Mouse (Mus musculus): Measurements from ENCODE around the gene Runx1. TPM values are rescaled to one million over a fixed set of nuclear protein-coding genes. Genes with fewer than 3 reads are reported as not detected.

The Runx1 gene
- 100 to 1,000 TPM; 133 to 144 TPM for total RNA-seq (2023)

GRCm38 (mm10) chr16:92825908-92826650, at the start of gene Runx1:
Runx1 (minus strand) TSS chr16:92826149.

